Mouse (Mus musculus): Measurements from ENCODE around the gene Jaml. TPM values are rescaled to one million over a fixed set of nuclear protein-coding genes. Genes with fewer than 3 reads are reported as not detected.

Jaml gene
- total RNA-seq, 1 experiment = 0.40 TPM

- Histone ChIP-seq H3K9ac (ENCODE audit: insufficient read depth, low read depth, low read length, poor library complexity, severe bottlenecking) (no peak overlapping the region), H3K27ac (ENCODE audit: insufficient read depth, low read depth, low read length, poor library complexity, severe bottlenecking) (no peak overlapping the region), H3K9me3 (ENCODE audit: control insufficient read depth, insufficient read depth, low read depth, low read length) (no peaks in the 10 kb centered on the region), H3K36me3 (ENCODE audit: control insufficient read depth, insufficient read depth, low read length, poor library complexity, severe bottlenecking) (no peaks in the 10 kb centered on the region), H3K4me1 (ENCODE audit: control insufficient read depth in 2 of 2, insufficient read depth in 2 of 2, low read length in 2 of 2, poor library complexity in 1 of 2) (no peaks in the 10 kb centered on the region), H3K4me3 (ENCODE audit: insufficient read depth in 1 of 2, low read depth in 1 of 2, low read length in 2 of 2, poor library complexity in 1 of 2, severe bottlenecking in 1 of 2) (no peak overlapping the region)
- no peak for TF ChIP-seq ZNF384 (IDR thresholded peaks at IDR 0.05; ENCODE audit: low read depth, low read length)
- TF ChIP-seq MAFK (IDR thresholded peaks at IDR 0.05; ENCODE audit: insufficient read depth, low read depth, low read length) = no peak
- TF ChIP-seq ZC3H11A (IDR thresholded peaks at IDR 0.05; ENCODE audit: borderline replicate concordance, low read depth, low read length) = no peak
- TF ChIP-seq HCFC1 (IDR thresholded peaks at IDR 0.05; ENCODE audit: borderline replicate concordance, insufficient read depth, low read length) = no peak
- TF ChIP-seq CHD2 (IDR thresholded peaks at IDR 0.05; ENCODE audit: low read depth, low read length) = no peak
- DNase-seq (ENCODE audit: low read depth, low spot score) = no peak
- in situ Hi-C loops (cut with MboI; ENCODE audit: low sequenced_read_pairs in 2 of 2, unreplicated experiment in 2 of 2) = no loop called here
Observed at GRCm38 (mm10) chr9:45102528-45102927, 23.5 kb downstream of the Jaml start.

GRCm38 (mm10) chr9:45103211-45103979 lies 24.4 kb downstream of the Jaml start:
- in situ Hi-C loops (cut with MboI; ENCODE audit: low sequenced_read_pairs in 2 of 2, unreplicated experiment in 2 of 2) = no loop called here
- H3K4me3 ChIP-seq (ENCODE audit: insufficient read depth in 1 of 2, low read depth in 1 of 2, low read length in 2 of 2, poor library complexity in 1 of 2, severe bottlenecking in 1 of 2) = no peak overlapping the region
- no peaks in the 10 kb centered on the region for H3K9me3 ChIP-seq (ENCODE audit: control insufficient read depth, insufficient read depth, low read depth, low read length)
- TF ChIP-seq CHD2 (IDR thresholded peaks at IDR 0.05; ENCODE audit: low read depth, low read length) (no peak), ZNF384 (IDR thresholded peaks at IDR 0.05; ENCODE audit: low read depth, low read length) (no peak), MAFK (IDR thresholded peaks at IDR 0.05; ENCODE audit: insufficient read depth, low read depth, low read length) (no peak), ZC3H11A (IDR thresholded peaks at IDR 0.05; ENCODE audit: borderline replicate concordance, low read depth, low read length) (no peak), HCFC1 (IDR thresholded peaks at IDR 0.05; ENCODE audit: borderline replicate concordance, insufficient read depth, low read length) (no peak)
- no peak overlapping the region for H3K9ac ChIP-seq (ENCODE audit: insufficient read depth, low read depth, low read length, poor library complexity, severe bottlenecking)
- no peak for DNase-seq (ENCODE audit: low read depth, low spot score)
- H3K36me3 ChIP-seq (ENCODE audit: control insufficient read depth, insufficient read depth, low read length, poor library complexity, severe bottlenecking) = no peaks in the 10 kb centered on the region
- H3K4me1 ChIP-seq (ENCODE audit: control insufficient read depth in 2 of 2, insufficient read depth in 2 of 2, low read length in 2 of 2, poor library complexity in 1 of 2) = no peaks in the 10 kb centered on the region
- H3K27ac ChIP-seq (ENCODE audit: insufficient read depth, low read depth, low read length, poor library complexity, severe bottlenecking) = no peak overlapping the region

- TF ChIP-seq MAFK (IDR thresholded peaks at IDR 0.05; ENCODE audit: insufficient read depth, low read depth, low read length) (no peak), CHD2 (IDR thresholded peaks at IDR 0.05; ENCODE audit: low read depth, low read length) (no peak)
- Histone ChIP-seq H3K9me3 (ENCODE audit: control insufficient read depth, insufficient read depth, low read depth, low read length) (no peaks in the 10 kb centered on the region), H3K4me1 (ENCODE audit: control insufficient read depth in 2 of 2, insufficient read depth in 2 of 2, low read length in 2 of 2, poor library complexity in 1 of 2) (no peaks in the 10 kb centered on the region), H3K27ac (ENCODE audit: insufficient read depth, low read depth, low read length, poor library complexity, severe bottlenecking) (no peak overlapping the region), H3K36me3 (ENCODE audit: control insufficient read depth, insufficient read depth, low read length, poor library complexity, severe bottlenecking) (no peaks in the 10 kb centered on the region), H3K9ac (ENCODE audit: insufficient read depth, low read depth, low read length, poor library complexity, severe bottlenecking) (no peak overlapping the region), H3K4me3 (ENCODE audit: insufficient read depth in 1 of 2, low read depth in 1 of 2, low read length in 2 of 2, poor library complexity in 1 of 2, severe bottlenecking in 1 of 2) (no peak overlapping the region)
- no peak for DNase-seq (ENCODE audit: low read depth, low spot score)
- in situ Hi-C loops (cut with MboI; ENCODE audit: low sequenced_read_pairs in 2 of 2, unreplicated experiment in 2 of 2) = no loop called here
Observed at GRCm38 (mm10) chr9:45105596-45106374, 26.8 kb downstream of the Jaml start.

GRCm38 (mm10) chr9:45115706-45116105 lies 36.7 kb downstream of the Jaml start:
- Histone ChIP-seq H3K9me3 (ENCODE audit: control insufficient read depth, insufficient read depth, low read depth, low read length) (no peaks in the 10 kb centered on the region), H3K4me3 (ENCODE audit: insufficient read depth in 1 of 2, low read depth in 1 of 2, low read length in 2 of 2, poor library complexity in 1 of 2, severe bottlenecking in 1 of 2) (peak overlapping the region; percentile 31 to 50; a peak in 2 of 4 replicates), H3K4me1 (ENCODE audit: control insufficient read depth in 2 of 2, insufficient read depth in 2 of 2, low read length in 2 of 2, poor library complexity in 1 of 2) (peaks cover 0 to 3% of the 10 kb centered on the region in 2 experiments; a peak in 1 of 4 replicates), H3K36me3 (ENCODE audit: control insufficient read depth, insufficient read depth, low read length, poor library complexity, severe bottlenecking) (no peaks in the 10 kb centered on the region), H3K9ac (ENCODE audit: insufficient read depth, low read depth, low read length, poor library complexity, severe bottlenecking) (peak overlapping the region; percentile 27; the same call in 1 of the 2 replicates), H3K27ac (ENCODE audit: insufficient read depth, low read depth, low read length, poor library complexity, severe bottlenecking) (no peak overlapping the region)
- DNase-seq (ENCODE audit: low read depth, low spot score) = no peak
- no peak for TF ChIP-seq ZNF384 (IDR thresholded peaks at IDR 0.05; ENCODE audit: low read depth, low read length)
- no peak for TF ChIP-seq ZC3H11A (IDR thresholded peaks at IDR 0.05; ENCODE audit: borderline replicate concordance, low read depth, low read length)
- TF ChIP-seq HCFC1 (IDR thresholded peaks at IDR 0.05; ENCODE audit: borderline replicate concordance, insufficient read depth, low read length) = no peak
- TF ChIP-seq MAFK (IDR thresholded peaks at IDR 0.05; ENCODE audit: insufficient read depth, low read depth, low read length) = no peak
- no peak for TF ChIP-seq CHD2 (IDR thresholded peaks at IDR 0.05; ENCODE audit: low read depth, low read length)
- in situ Hi-C loops (cut with MboI; ENCODE audit: low sequenced_read_pairs in 2 of 2, unreplicated experiment in 2 of 2) = no loop called here
